Mouse (Mus musculus) kidney, adult 9 months (tissue): ENCODE measurements around the gene Aff1.

Source experiments
- DNase-seq: peaks from one replicate; pipeline ENCODE4 v3.0.0; 2022

Aff1 gene

DNA sequence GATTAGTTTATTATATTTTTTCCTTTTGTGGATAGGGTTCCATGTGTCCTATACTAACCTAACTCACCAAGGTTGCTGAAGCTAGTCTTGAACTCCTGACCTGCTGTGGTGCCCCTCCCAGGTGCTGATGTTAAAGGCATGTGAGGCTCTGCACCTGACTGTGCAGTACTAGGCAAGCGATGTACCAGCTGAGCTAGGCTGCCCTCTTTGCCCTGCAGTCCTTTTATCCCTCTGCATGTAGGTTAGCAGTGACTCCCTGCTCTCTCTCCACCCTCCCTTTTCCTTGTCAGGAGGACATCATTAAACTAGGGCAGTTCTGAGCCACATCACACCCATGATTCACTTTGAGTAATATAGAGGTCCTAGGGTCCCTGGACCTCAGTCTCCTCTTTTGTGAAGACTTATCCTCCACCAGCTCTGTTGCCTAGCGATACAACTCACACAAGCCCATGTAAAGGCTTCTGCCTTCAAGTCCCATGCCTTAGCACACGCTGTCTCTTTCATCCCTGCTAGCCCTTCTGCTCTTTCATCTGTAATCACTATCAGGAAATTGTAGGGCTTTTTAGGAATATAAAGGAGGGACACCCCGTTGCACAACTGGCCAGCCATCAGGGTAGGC, 35.7 kb downstream of the Aff1 start:
- DNase-seq, result no peak

DNA sequence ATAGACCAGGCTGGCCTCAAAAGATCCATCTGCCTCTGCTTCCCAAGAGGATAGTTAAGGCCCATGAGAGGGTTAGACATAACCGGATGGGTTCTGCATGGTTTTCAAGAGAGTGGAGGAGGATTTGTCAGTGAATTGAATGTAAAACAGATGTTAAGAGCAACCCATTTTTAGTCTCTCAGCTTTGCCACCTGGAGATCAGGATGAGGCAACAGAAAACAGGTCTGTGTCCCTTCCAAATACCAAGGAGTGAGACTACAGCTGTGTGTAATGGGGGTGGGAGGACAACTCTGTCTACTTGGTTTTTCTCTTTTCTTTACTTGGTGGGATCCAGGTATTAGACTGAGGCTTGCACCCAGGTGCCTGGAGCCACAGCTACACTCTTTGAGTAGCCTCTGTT, 37.1 kb downstream of the Aff1 start:
- DNase-seq, result no peak

DNA sequence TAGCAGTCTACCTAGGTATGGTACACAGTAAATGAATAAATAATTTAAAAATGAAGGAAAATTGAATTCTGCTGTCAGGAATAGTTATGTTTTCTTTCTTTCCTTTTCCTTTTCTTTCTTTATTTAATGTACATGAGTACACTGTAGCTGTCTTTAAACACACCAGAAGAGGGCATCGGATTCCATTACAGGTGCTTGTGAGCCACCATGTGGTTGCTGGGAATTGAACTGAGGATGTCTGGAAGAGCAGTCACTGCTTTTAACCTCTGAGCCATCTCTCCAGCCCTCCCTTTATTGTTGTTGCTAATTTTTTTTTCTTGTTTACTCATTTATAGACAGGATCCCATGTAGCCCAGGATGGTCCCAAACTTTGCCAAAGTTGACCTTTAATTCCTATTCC, 38.0 kb downstream of the Aff1 start:
- DNase-seq, result no peak

GRCm38 (mm10) chr5:103730727-103731126, 38.6 kb downstream of the Aff1 start:
- DNase-seq, result no peak

GRCm38 (mm10) chr5:103732581-103732980, 40.4 kb downstream of the Aff1 start:
- DNase-seq, result no peak

GRCm38 (mm10) chr5:103735411-103736112, 43.4 kb downstream of the Aff1 start:
- DNase-seq, result peak; percentile 75

- no peak for DNase-seq
Measured at GRCm38 (mm10) chr5:103736553-103737207, 44.5 kb downstream of the Aff1 start.

- peak; percentile 54 for DNase-seq
Measured at GRCm38 (mm10) chr5:103737208-103738066, 45.3 kb downstream of the Aff1 start.

DNA sequence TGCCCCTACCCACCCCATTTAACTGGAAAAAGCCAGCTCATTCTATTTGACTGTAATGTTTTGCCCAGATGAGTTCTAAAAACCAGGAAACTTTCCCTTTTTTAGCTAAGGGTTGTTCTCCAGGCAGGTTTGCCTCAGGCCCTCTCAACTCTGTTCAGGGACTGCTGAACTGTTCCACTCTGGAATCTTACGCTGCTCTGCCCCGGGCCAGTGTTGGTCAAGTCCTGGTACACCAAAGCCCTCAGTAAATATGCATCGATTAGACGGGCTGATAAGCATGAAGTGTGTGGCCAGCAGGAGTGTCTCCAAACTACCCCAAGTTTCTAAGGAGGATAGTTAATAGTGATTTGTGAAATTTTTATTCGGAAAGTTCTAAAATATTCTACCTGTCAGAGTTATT, 46.3 kb downstream of the Aff1 start:
- DNase-seq, result no peak

DNA sequence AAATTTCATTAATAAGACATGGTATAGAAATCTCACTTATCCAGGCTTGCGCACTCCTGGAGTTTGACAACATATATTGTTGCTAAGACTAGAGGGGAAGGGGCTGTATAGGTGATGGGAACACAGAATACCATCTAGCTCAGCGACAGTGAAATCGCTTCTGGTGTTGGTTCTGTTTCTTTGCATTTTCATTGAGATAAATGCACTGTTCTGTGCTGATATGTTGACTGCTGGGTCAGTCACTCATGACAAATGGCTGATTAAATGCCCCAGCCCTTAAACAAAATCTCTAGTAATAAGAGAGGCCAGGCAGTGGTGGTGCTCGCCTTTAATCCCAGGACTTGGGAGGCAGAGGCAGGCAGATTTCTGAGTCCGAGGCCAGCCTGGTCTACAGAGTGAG, 47.0 kb downstream of the Aff1 start:
- DNase-seq, result no peak

GRCm38 (mm10) chr5:103740093-103740902, 48.1 kb downstream of the Aff1 start:
- DNase-seq, result no peak

DNA sequence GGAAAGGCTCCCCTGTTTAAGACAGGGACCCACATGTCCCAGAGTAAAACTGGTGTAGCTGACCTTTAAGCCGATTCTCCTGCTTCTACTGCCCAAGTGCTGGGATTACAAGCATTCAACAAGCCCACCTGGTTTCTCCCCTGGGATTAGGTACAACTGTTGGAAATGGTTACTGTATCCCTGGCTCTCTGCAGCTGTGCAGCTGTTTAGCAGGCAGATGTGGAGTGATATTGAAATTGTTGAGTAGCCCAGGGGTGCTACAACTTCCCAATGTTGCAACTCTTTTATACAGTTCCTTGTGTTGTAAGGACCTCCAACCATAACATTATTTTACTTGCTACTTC, 48.7 kb downstream of the Aff1 start:
- no peak for DNase-seq

GRCm38 (mm10) chr5:103741443-103741842, 49.3 kb downstream of the Aff1 start:
- DNase-seq, result no peak

DNA sequence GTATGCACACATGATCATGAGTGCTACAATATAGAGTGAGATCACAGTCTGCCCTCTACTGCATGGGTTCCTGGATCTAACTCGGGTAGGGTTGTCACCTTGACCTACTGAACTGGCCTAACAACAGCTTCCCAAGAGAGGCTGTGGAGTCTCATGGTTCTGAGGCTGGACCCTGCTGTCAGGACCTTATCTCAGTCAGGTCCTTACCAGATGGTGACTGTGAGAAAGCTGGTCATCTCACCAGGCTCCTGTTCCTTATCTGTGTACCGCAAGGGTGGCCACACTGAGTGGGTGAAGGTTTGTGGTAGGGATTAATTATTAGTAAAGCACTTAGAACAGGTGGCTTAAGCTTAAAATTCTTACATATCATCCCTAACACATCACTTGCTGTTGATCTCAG, 49.8 kb downstream of the Aff1 start:
- no peak for DNase-seq

GRCm38 (mm10) chr5:103744531-103744930, 52.4 kb downstream of the Aff1 start:
- no peak for DNase-seq

DNA sequence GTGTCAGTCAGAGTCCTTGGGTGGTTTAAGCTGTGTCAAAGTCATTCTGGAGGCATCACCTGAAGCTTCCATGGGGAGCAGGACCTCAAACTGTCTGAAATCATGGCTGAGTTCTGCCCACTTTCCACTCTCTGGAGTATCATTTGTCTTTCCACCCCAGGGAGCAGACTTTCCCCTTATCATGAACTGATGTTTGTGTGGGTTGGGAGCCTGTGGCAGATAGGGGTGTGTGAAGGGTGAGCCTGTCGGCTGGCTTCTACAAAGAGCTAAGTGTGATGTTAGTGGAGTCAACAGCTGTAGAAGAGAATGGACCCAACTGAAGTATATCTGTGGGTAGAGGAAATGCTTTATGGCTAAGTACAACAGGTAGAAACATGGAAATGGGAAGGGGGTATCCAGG, 53.5 kb downstream of the Aff1 start:
- no peak for DNase-seq

- no peak for DNase-seq
Measured at GRCm38 (mm10) chr5:103746561-103747085, 54.4 kb downstream of the Aff1 start.

DNA sequence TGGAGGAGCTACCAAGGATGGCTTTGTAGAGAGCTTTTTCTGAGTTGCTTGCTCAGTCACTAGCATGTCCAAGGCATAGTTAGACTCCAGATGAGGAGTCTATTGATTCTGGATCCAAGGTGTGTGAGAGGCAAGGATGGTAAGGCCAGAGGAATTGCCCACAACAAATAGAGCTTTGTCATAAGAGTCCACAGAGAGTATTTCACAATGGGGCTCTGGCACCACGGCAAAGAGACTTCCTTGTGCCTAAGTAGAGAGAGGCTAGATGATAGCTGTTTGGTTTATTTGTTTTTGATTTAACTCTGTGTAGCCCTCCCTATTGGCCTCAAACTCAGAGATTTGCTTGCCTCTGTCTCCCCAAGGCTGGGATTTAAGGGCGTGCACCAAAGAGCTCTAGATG, 54.9 kb downstream of the Aff1 start:
- DNase-seq, result no peak

GRCm38 (mm10) chr5:103748343-103748742, 56.2 kb downstream of the Aff1 start:
- no peak for DNase-seq

DNA sequence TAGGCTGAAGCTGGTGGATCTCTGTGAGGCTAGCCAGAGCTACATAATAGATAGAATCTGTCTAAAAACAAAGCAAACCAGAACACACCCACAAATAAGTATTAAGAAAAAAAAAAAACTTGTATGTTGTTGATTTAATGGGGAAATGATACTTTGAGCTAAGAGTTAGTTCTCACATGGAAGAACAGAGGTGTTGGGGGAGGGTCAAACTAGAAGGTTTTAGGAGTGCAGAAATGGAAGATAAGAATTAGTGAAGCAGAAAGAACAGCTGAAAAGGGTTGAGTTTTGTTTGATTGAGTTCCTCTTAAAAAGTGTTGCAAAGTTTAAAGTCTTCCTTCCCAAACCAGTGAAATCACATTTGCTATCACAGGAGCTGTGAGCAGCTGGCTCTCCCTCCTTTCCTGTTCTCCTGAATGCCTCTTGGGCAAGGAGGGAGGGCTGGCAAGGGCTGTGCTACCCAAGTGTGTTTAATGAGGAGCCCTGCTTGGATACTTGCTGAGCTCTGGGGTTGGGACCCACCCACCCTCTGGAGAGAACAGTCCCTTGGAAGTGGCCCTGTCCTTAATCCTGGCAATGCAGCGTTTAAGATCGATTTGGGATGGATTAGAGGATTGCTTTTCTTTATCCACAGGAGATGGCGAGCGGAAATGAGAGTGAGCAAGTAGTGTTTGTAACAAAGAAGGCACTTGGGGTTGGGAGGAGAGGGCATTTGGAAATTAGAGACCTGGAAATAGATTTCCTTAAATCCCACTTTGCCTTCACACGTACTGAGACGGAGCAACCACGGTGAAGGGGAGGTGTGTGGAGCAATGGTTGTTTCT, 57.5 kb downstream of the Aff1 start:
- no peak for DNase-seq
